Mouse (Mus musculus) testis, adult 2 months (tissue): ENCODE data around the gene Sec31a. TPM values are rescaled to one million over a fixed set of nuclear protein-coding genes. Genes with fewer than 3 reads are reported as not detected.
A peak's percentile ranks its signal among the peaks of the same experiment; 100 is the strongest.

Source experiments
- H3K27ac ChIP-seq: fragments of 200-500 bp; 2 replicates; pipeline ENCODE4 v1.5.1; 2012; ENCODE audit warnings: low read depth, low read length; ENCODE audit not compliant: control insufficient read depth, insufficient read depth
- H3K27me3 ChIP-seq: fragments of 200-500 bp; 2 replicates; pipeline ENCODE4 v1.6.1; 2012; ENCODE audit warnings: mild to moderate bottlenecking, low read length, moderate library complexity; ENCODE audit not compliant: control insufficient read depth, insufficient read depth
- H3K36me3 ChIP-seq: fragments of 200-500 bp; 2 replicates; pipeline ENCODE4 v1.6.1; 2012; ENCODE audit warnings: mild to moderate bottlenecking, low read length; ENCODE audit not compliant: control insufficient read depth, insufficient read depth
- H3K4me1 ChIP-seq: fragments of 200-500 bp; 2 replicates; pipeline ENCODE4 v1.6.1; 2012; ENCODE audit warnings: low read length; ENCODE audit not compliant: control insufficient read depth, insufficient read depth
- H3K4me3 ChIP-seq: fragments of 200-500 bp; 2 replicates; pipeline ENCODE4 v1.5.1; 2012; ENCODE audit warnings: low read depth, mild to moderate bottlenecking, low read length, moderate library complexity, mixed read lengths; ENCODE audit not compliant: control insufficient read depth
- CTCF ChIP-seq: fragments of 200-500 bp; IDR thresholded peaks from 2 replicates; pipeline ENCODE4 v1.5.1; 2012; ENCODE audit warnings: low read depth, mild to moderate bottlenecking, inconsistent platforms, low read length, moderate library complexity; ENCODE audit not compliant: control insufficient read depth, insufficient read depth, insufficient replicate concordance
- POLR2A ChIP-seq: fragments of 200-500 bp; IDR thresholded peaks from 2 replicates; pipeline ENCODE4 v1.6.1; 2012; ENCODE audit warnings: low read depth, mild to moderate bottlenecking, inconsistent platforms, low read length, moderate library complexity; ENCODE audit not compliant: control insufficient read depth
- polyA plus RNA-seq: library from polyadenylated mRNA; depleted of rRNA; stranded (reverse); fragments of >200 nt; gene quantifications from 2 replicates; pipeline ENCODE4 v1.2.3, GENCODE M21; 2012

Sec31a gene
- polyA plus RNA-seq, 1 experiment = 188 TPM

DNA sequence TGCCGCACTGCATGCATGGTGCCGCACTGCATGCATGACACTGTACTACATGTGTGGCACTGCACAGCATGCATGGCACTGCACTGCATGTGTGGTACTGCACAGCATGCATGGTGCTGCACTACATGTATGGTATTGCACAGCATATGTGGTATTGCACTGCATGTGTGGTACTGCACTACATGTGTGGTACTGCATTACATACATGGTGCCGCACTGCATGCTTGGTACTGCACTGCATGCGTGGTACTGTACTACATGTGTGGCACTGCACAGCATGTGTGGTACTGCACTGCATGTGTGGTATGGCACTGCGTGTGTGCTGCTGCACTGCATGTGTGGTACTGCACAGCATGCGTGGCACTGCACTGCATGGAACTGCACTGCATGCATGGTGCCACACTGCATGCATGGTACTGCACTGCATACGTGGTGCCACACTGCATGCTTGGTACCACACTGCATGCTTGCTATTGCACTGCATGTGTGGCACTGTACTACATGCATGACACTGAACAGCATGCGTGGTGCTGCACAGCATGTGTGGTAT lies 65.1 kb downstream of the Sec31a start:
- no peaks in the 10 kb centered on the region; the same call in 1 of the 2 replicates for H3K4me1 ChIP-seq
- H3K36me3 ChIP-seq = no peaks in the 10 kb centered on the region
- no peaks in the 10 kb centered on the region for H3K27me3 ChIP-seq
- H3K4me3 ChIP-seq = no peak overlapping the region
- TF ChIP-seq CTCF (peak; percentile 29; the same call in 1 of the 2 replicates), POLR2A (no peak)
- H3K27ac ChIP-seq = no peak overlapping the region

DNA sequence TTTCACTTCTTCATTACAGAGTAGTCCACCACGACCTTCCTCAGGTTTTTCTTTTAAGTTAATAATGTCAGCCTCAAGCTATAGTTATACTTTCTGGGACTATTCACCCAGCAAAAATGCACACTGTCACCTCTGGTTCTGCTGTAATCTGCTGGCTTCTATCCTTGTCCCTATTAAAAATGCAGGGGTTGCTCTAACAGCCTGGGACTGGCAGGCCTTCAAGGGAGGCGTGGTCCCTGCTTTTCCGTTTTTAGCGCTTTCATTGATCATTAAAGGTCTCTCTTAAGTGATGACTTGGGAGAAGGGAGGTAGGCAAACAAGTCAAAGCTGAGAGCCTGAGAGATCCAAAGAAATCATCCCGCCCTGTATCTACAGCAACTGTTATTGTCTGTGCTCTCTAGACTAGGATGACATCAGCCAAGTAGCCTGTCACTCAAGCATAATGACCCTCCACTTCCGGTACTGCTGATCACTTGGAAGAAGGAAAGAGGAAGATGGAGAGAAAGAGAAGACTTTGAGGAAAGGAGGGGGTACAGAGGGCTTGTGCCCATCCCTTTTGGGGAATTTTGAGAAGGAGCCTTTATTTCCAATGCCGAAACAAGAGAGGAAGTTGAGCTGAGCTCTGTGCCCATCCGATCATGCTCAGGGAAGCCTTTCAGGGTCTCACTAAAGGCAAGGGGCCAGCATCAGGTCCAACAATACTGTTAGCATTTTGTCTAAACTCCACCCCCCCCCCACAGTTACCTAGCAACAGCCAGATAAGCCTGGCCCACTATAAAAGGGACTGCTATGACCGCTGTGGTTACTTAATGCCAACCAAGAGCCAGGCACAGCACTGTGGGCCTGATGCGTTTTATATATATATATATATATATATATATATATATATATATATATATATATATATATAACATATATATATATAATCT lies 66.5 kb downstream of the Sec31a start:
- Histone ChIP-seq H3K4me3 (no peak overlapping the region), H3K4me1 (no peaks in the 10 kb centered on the region; the same call in 1 of the 2 replicates), H3K27me3 (no peaks in the 10 kb centered on the region), H3K27ac (no peak overlapping the region), H3K36me3 (no peaks in the 10 kb centered on the region)
- TF ChIP-seq POLR2A = no peak
- no peak for TF ChIP-seq CTCF

DNA sequence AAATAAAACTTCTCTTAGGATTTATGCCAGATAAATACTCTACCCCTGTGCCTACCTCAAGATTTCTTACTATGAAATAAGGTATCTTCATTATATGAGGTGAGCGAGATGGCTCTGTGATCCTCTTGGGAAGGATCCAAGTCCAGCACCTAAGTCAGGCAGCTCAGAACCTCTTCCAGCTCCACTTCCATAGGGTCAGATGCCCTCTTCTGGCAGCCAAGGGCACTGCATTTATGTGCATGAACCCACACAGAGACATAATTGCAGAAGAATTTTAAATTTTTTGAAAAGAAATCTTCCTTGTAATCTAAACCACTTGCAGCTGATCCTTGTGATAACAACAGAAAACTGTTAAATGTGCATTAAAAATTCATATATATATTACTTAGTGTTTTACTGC lies 70.9 kb downstream of the Sec31a start:
- peak; percentile 49; the same call in 1 of the 2 replicates for TF ChIP-seq CTCF
- TF ChIP-seq POLR2A = no peak
- no peaks in the 10 kb centered on the region for H3K36me3 ChIP-seq
- H3K27me3 ChIP-seq = no peaks in the 10 kb centered on the region
- H3K4me3 ChIP-seq = no peak overlapping the region
- H3K27ac ChIP-seq = no peak overlapping the region
- no peaks in the 10 kb centered on the region for H3K4me1 ChIP-seq

DNA sequence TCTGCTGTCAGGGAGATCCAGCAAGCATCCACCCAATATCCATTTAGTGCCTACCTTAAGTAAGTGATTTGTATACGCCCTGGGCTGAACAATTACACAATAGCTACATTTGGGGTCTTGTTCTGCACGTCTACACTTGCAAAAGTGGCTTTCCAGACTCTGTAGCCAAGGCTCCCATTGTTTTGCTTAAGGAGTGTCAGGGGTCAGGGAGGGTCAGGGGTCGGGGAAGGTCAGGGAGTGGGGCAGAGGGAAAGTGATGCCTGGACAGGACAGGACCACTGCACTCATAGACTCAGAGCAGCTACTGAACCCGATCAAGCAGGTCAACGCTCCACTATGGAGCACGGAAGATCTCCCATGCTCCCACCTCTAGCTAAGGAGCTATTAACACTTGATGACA lies 72.9 kb downstream of the Sec31a start:
- no peaks in the 10 kb centered on the region for H3K27me3 ChIP-seq
- no peak overlapping the region for H3K27ac ChIP-seq
- TF ChIP-seq CTCF = no peak
- no peak for TF ChIP-seq POLR2A
- H3K36me3 ChIP-seq = no peaks in the 10 kb centered on the region
- H3K4me1 ChIP-seq = no peaks in the 10 kb centered on the region
- H3K4me3 ChIP-seq = no peak overlapping the region

DNA sequence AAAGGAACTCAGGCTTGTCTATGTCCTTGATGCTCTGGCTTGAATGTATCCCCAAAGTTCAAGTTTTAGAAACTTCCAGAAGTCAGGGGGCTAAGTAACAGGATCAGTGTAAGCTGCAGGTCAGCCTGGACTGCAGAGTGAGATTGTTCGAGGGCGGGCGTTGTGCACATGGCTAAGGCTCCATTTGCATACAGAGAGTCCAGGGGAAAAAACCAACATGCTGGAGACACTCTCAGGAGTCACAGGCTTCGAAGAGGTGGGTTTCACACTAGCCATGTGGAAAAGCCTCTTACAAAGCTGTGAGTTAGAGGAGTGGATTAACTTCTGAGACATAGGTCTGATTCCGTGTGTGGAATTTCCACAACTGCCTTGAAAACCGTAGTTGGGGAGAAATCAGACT lies 73.6 kb downstream of the Sec31a start:
- H3K27ac ChIP-seq = no peak overlapping the region
- H3K36me3 ChIP-seq = no peaks in the 10 kb centered on the region
- no peaks in the 10 kb centered on the region for H3K4me1 ChIP-seq
- TF ChIP-seq CTCF (no peak), POLR2A (no peak)
- no peaks in the 10 kb centered on the region for H3K27me3 ChIP-seq
- H3K4me3 ChIP-seq = no peak overlapping the region

DNA sequence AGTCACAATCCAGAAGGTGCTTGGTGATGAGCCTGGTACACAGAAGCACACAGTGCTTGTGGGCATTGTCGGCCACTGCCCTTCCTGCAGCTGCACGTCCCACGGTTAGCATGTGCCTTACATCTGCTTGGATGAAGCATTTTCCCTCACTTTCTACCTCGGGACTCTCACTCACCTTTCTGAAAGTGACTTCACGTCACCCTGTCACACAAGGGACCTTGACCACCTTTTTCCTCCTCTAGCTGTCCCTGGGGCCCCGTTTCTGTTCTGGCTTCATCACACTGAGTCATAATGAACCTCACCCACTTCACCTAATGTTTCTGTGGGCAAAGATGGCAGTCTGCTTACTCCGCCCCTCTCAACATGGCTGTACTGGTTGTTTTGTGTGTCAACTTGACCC lies 75.0 kb downstream of the Sec31a start:
- Histone ChIP-seq H3K4me1 (no peaks in the 10 kb centered on the region), H3K36me3 (no peaks in the 10 kb centered on the region), H3K27ac (no peak overlapping the region), H3K27me3 (no peaks in the 10 kb centered on the region), H3K4me3 (no peak overlapping the region)
- TF ChIP-seq POLR2A = no peak
- no peak for TF ChIP-seq CTCF

DNA sequence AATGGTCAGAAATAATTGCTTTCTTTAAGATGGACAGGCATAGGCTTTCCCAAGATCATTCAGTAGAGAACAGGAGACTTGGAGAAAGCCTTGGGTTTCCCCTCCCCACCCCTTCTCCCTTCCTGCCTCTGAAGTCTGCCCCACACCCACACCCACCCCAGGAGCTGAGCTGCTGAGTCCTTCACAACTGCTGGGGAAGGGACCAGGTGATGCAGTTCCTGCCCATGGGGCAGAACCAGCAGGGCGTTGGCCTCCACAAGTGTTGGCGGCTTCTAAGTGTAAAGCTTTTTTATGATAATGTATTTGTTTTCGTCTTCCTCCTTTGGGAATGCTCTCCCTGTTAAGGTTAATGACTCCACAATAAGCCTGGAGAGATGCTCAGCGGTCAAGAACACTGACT lies 78.2 kb downstream of the Sec31a start:
- H3K4me1 ChIP-seq = no peaks in the 10 kb centered on the region
- TF ChIP-seq POLR2A (no peak), CTCF (no peak)
- no peaks in the 10 kb centered on the region for H3K36me3 ChIP-seq
- H3K27me3 ChIP-seq = no peaks in the 10 kb centered on the region
- no peak overlapping the region for H3K27ac ChIP-seq
- H3K4me3 ChIP-seq = no peak overlapping the region
